Mouse (Mus musculus) hindbrain, embryonic 16.5 days (tissue): ENCODE data around the gene Cnot11. TPM values are rescaled to one million over a fixed set of nuclear protein-coding genes. Genes with fewer than 3 reads are reported as not detected.

Experiments
- ATAC-seq: fragments of 200-750 bp; cut with Nextera tagmentation; 2 replicates; pipeline ENCODE4 v1.8.0; 2017; ENCODE audit warnings: moderate TSS enrichment, moderate library complexity
- H3K27ac ChIP-seq: fragments of 300-500 bp; sonication (generic); 2 replicates; pipeline ENCODE4 v1.5.1; 2014; ENCODE audit warnings: low read depth, mild to moderate bottlenecking, control low read depth, low read length, moderate library complexity
- H3K27me3 ChIP-seq: fragments of 300-500 bp; sonication (generic); replicated peaks from 2 replicates; pipeline ENCODE4 v1.6.1; 2014; ENCODE audit warnings: low read length; ENCODE audit not compliant: control insufficient read depth, insufficient read depth
- H3K36me3 ChIP-seq: fragments of 300-500 bp; sonication (generic); 2 replicates; pipeline ENCODE4 v1.6.1; 2014; ENCODE audit warnings: mild to moderate bottlenecking, low read length, moderate library complexity, mixed read lengths; ENCODE audit not compliant: control insufficient read depth, insufficient read depth
- H3K4me1 ChIP-seq: fragments of 300-500 bp; sonication (generic); 2 replicates; pipeline ENCODE4 v1.6.1; 2014; ENCODE audit warnings: low read depth, low read length; ENCODE audit not compliant: control insufficient read depth, insufficient read depth
- H3K4me2 ChIP-seq: fragments of 300-500 bp; sonication (generic); 2 replicates; pipeline ENCODE4 v1.6.1; 2014; ENCODE audit warnings: mild to moderate bottlenecking, low read length, control low read depth, moderate library complexity
- H3K4me3 ChIP-seq: fragments of 300-500 bp; sonication (generic); 2 replicates; pipeline ENCODE4 v1.5.1; 2014; ENCODE audit warnings: mild to moderate bottlenecking, low read length, control low read depth, moderate library complexity
- H3K9ac ChIP-seq: fragments of 300-500 bp; sonication (generic); 2 replicates; pipeline ENCODE4 v1.6.1; 2014; ENCODE audit warnings: low read depth, mild to moderate bottlenecking, control low read depth, low read length, moderate library complexity
- H3K9me3 ChIP-seq: fragments of 300-500 bp; sonication (generic); 2 replicates; pipeline ENCODE4 v1.6.1; 2014; ENCODE audit warnings: mild to moderate bottlenecking, low read length, moderate library complexity; ENCODE audit not compliant: control insufficient read depth
- WGBS: fragments of 180-500 bp; shearing (Covaris S2); extraction: QIAGEN DNeasy Blood & Tissue Kit; methylation state at CpG from one replicate; pipeline ENCODE4 v1.1.7; 2014; 5-methylcytosine and 5-hydroxymethylcytosine counted together
- polyA plus RNA-seq: library from polyadenylated mRNA; unstranded; fragments of >200 nt; fragmentation: Nextera tagmentation; extraction: Ambion mirVana; gene quantifications from 2 replicates; pipeline ENCODE4 v1.2.1, GENCODE M21; 2015

Gene Cnot11
- polyA plus RNA-seq, 1 experiment from 2014 or later: 11.4 TPM

GRCm38 (mm10) chr1:39546160-39546866, 11.5 kb downstream of the Cnot11 start:
- H3K4me3 ChIP-seq: no peak overlapping the region
- H3K9ac ChIP-seq: no peak overlapping the region
- no peaks in the 10 kb centered on the region for H3K4me1 ChIP-seq
- no peaks in the 10 kb centered on the region for H3K9me3 ChIP-seq
- no peak overlapping the region for H3K4me2 ChIP-seq
- WGBS: 86% methylated on average over 6 of the region's 6 CpGs
- no peak overlapping the region for H3K27ac ChIP-seq
- ATAC-seq: peak; percentile 42; the same call in 1 of the 2 replicates
- H3K36me3 ChIP-seq: peaks cover 22% of the 10 kb centered on the region
- no peaks in the 10 kb centered on the region for H3K27me3 ChIP-seq

- peaks cover 20% of the 10 kb centered on the region for H3K36me3 ChIP-seq
- no peak for ATAC-seq
- WGBS: 69% methylated on average over 2 of the region's 2 CpGs
Observed at GRCm38 (mm10) chr1:39547238-39547637, 12.4 kb downstream of the Cnot11 start.

DNA sequence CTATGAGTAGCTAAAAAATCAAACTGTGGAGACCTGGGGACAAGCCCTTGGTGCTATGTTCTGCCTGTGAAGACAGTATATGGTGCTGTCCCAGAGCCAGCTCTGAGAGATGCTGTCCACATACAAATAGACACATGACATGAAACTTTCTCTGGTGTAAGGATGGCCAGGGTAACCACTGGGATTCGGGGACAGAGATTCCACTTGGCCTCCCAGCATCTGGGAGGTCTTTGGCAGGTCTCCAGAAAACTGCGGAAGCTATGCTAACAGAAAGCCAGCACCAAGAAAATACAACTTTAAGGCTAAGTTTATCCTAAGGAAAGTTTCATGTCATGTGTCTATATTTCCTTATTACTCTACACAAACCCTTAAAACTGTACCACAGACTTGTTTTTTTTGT, 15.0 kb downstream of the Cnot11 start:
- WGBS: 66% methylated on average over 2 of the region's 2 CpGs
- ATAC-seq: no peak
- H3K36me3 ChIP-seq: peaks cover 19% of the 10 kb centered on the region

More at GRCm38 (mm10) chr1:39547238-39547637, 12.4 kb downstream of the Cnot11 start:
- Histone ChIP-seq H3K4me3 (no peak overlapping the region), H3K4me2 (no peak overlapping the region), H3K27ac (no peak overlapping the region), H3K9ac (no peak overlapping the region), H3K27me3 (no peaks in the 10 kb centered on the region), H3K9me3 (no peaks in the 10 kb centered on the region), H3K4me1 (no peaks in the 10 kb centered on the region)

DNA sequence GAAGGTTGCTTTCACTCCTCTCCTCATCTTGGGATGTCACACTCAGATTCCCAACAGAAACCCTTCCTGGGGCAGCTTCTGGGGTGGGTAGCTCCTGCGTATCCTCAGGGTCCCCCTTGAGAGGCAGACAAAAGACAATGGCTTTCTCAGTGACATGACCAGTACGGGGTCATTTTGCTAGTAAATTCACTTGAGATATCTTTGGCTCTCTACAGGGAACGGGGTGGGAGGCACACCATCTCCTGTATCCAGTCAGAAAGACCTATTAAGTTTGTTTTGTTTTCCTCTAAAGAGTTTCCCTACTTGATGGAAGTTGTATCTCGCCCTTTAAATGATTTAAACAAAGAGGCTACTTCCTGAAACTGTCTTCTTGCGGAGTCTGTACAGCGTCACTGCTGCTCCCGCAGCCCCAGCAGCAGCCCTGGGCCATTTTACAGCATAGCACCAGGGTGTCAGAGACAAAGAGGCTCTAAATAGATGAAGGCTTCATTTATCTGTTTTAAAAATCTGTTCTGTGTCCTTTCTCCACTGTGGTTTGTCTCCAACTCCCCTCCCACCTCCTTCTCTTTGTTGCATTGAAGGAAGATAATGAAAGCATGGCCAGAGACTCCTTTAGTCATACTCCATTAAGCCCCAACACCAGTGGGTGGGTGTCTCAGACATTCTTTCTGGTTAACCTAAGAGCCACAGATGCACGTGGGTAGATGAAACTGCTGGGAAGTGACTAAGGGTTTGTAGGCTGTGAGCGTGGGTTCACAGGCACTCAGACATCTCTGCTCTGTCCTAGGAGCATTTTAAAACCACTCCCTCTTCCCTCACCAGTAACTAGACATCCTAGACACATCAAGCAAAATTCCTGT, 21.0 kb downstream of the Cnot11 start:
- H3K9me3 ChIP-seq: no peaks in the 10 kb centered on the region

More for the DNA sequence above, 15.0 kb downstream of the Cnot11 start:
- Histone ChIP-seq H3K9me3 (no peaks in the 10 kb centered on the region), H3K4me2 (no peak overlapping the region), H3K4me3 (no peak overlapping the region), H3K27me3 (no peaks in the 10 kb centered on the region), H3K4me1 (no peaks in the 10 kb centered on the region), H3K27ac (no peak overlapping the region), H3K9ac (no peak overlapping the region)

DNA sequence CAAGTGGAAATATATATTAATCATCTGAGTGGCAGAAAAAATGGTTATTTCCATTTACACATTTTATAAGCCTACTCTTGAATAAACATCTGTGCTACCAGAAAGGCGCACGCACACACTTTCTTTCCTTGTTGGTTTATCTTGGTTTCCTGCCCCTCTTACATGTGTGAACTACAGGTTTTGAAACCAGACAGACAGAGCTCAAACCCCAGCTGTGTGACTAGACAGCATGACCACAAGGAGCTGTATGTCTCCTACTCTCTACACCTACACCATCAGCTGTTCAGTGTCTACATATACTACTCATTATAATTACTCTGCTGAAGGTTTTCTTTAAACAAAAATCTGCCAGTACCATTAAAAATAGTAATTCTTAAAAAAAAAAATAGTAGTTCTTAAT, 24.2 kb downstream of the Cnot11 start:
- 98% methylated on average over 2 of the region's 2 CpGs for WGBS
- H3K36me3 ChIP-seq: no peaks in the 10 kb centered on the region; the same call in 1 of the 2 replicates

More for the DNA sequence above, 21.0 kb downstream of the Cnot11 start:
- Histone ChIP-seq H3K4me1 (no peaks in the 10 kb centered on the region), H3K27ac (no peak overlapping the region), H3K27me3 (no peaks in the 10 kb centered on the region), H3K9ac (no peak overlapping the region), H3K4me2 (no peak overlapping the region), H3K36me3 (peaks cover 8% of the 10 kb centered on the region), H3K4me3 (no peak overlapping the region)
- ATAC-seq: peak; percentile 37; the same call in 1 of the 2 replicates
- WGBS: 36% methylated on average over 9 of the region's 9 CpGs

GRCm38 (mm10) chr1:39561920-39562319, 27.1 kb downstream of the Cnot11 start:
- H3K27ac ChIP-seq: no peak overlapping the region
- no peaks in the 10 kb centered on the region for H3K36me3 ChIP-seq
- peak; percentile 58; the same call in 1 of the 2 replicates for ATAC-seq
- WGBS: 70% methylated on average over 1 of the region's 1 CpGs
- no peaks in the 10 kb centered on the region for H3K27me3 ChIP-seq
- no peaks in the 10 kb centered on the region for H3K4me1 ChIP-seq
- no peaks in the 10 kb centered on the region for H3K9me3 ChIP-seq
- no peak overlapping the region for H3K4me2 ChIP-seq
- H3K4me3 ChIP-seq: no peak overlapping the region
- no peak overlapping the region for H3K9ac ChIP-seq

More for the DNA sequence above, 24.2 kb downstream of the Cnot11 start:
- Histone ChIP-seq H3K27ac (no peak overlapping the region), H3K4me1 (no peaks in the 10 kb centered on the region), H3K4me2 (no peak overlapping the region), H3K4me3 (no peak overlapping the region), H3K9ac (no peak overlapping the region), H3K27me3 (no peaks in the 10 kb centered on the region), H3K9me3 (no peaks in the 10 kb centered on the region)
- ATAC-seq: no peak

GRCm38 (mm10) chr1:39563161-39563560, 28.4 kb downstream of the Cnot11 start:
- Histone ChIP-seq H3K27me3 (no peaks in the 10 kb centered on the region), H3K9me3 (no peaks in the 10 kb centered on the region), H3K4me1 (peaks cover 2% of the 10 kb centered on the region; the same call in 1 of the 2 replicates), H3K4me3 (no peak overlapping the region), H3K4me2 (no peak overlapping the region), H3K9ac (no peak overlapping the region), H3K27ac (no peak overlapping the region), H3K36me3 (no peaks in the 10 kb centered on the region)
- ATAC-seq: no peak
- WGBS: 89% methylated on average over 7 of the region's 7 CpGs

- H3K4me1 ChIP-seq: peaks cover 2% of the 10 kb centered on the region; the same call in 1 of the 2 replicates
- H3K27me3 ChIP-seq: no peaks in the 10 kb centered on the region
- 40% methylated on average over 3 of the region's 3 CpGs for WGBS
- H3K4me2 ChIP-seq: no peak overlapping the region
- no peak overlapping the region for H3K4me3 ChIP-seq
- no peak overlapping the region for H3K27ac ChIP-seq
- no peaks in the 10 kb centered on the region for H3K36me3 ChIP-seq
- ATAC-seq: no peak
- no peak overlapping the region for H3K9ac ChIP-seq
- no peaks in the 10 kb centered on the region for H3K9me3 ChIP-seq
Observed at GRCm38 (mm10) chr1:39564603-39565002, 29.8 kb downstream of the Cnot11 start.

- no peak for ATAC-seq
Observed at GRCm38 (mm10) chr1:39568079-39568478, 33.3 kb downstream of the Cnot11 start.

More at GRCm38 (mm10) chr1:39568079-39568478, 33.3 kb downstream of the Cnot11 start:
- Histone ChIP-seq H3K4me3 (no peak overlapping the region), H3K4me1 (peaks cover 2% of the 10 kb centered on the region; the same call in 1 of the 2 replicates), H3K9ac (no peak overlapping the region), H3K27me3 (no peaks in the 10 kb centered on the region), H3K9me3 (no peaks in the 10 kb centered on the region), H3K4me2 (no peak overlapping the region), H3K36me3 (no peaks in the 10 kb centered on the region), H3K27ac (no peak overlapping the region)
